Mouse (Mus musculus) heart, embryonic 13.5 days (tissue): ENCODE measurements around the gene Gm2075. TPM values are rescaled to one million over a fixed set of nuclear protein-coding genes. Genes with fewer than 3 reads are reported as not detected.
"Not testable (repeated sequence)": the region's sequence is repeated elsewhere in the genome, so short reads cannot be mapped to it uniquely, and the experiment has no call there.

Experiments used
- ATAC-seq: fragments of 200-750 bp; cut with Nextera tagmentation; 2 replicates; pipeline ENCODE4 v1.8.0; 2017; ENCODE audit warnings: moderate TSS enrichment; ENCODE audit not compliant: insufficient number of reproducible peaks, low FRiP score, low TSS enrichment; ENCODE audit errors: extremely low read depth
- H3K27ac ChIP-seq: fragments of 300-500 bp; sonication (generic); replicated peaks from 2 replicates; pipeline ENCODE4 v1.5.1; 2015; ENCODE audit warnings: moderate library complexity, mild to moderate bottlenecking, inconsistent platforms
- H3K27me3 ChIP-seq: fragments of 300-500 bp; sonication (generic); replicated peaks from 2 replicates; pipeline ENCODE4 v1.6.1; 2015; ENCODE audit warnings: mild to moderate bottlenecking, inconsistent platforms
- H3K36me3 ChIP-seq: fragments of 300-500 bp; sonication (generic); 2 replicates; pipeline ENCODE4 v1.6.1; 2015; ENCODE audit warnings: mild to moderate bottlenecking, inconsistent platforms
- H3K4me1 ChIP-seq: fragments of 300-500 bp; sonication (generic); 2 replicates; pipeline ENCODE4 v1.6.1; 2015; ENCODE audit warnings: inconsistent platforms
- H3K4me2 ChIP-seq: fragments of 300-500 bp; sonication (generic); 2 replicates; pipeline ENCODE4 v1.6.1; 2015; ENCODE audit warnings: inconsistent platforms, mild to moderate bottlenecking, moderate library complexity
- H3K4me3 ChIP-seq: fragments of 300-500 bp; sonication (generic); 2 replicates; pipeline ENCODE4 v1.5.1; 2015; ENCODE audit warnings: moderate library complexity, mild to moderate bottlenecking, inconsistent platforms
- H3K9ac ChIP-seq: fragments of 300-500 bp; sonication (generic); 2 replicates; pipeline ENCODE4 v1.6.1; 2015; ENCODE audit warnings: inconsistent platforms, mild to moderate bottlenecking, moderate library complexity
- H3K9me3 ChIP-seq: fragments of 300-500 bp; sonication (generic); 2 replicates; pipeline ENCODE4 v1.6.1; 2016; ENCODE audit warnings: inconsistent platforms
- WGBS: fragments of 180-500 bp; shearing (Covaris S2); methylation state at CpG from one replicate; pipeline ENCODE4 v1.1.7; 2015; ENCODE audit warnings: mixed read lengths; 5-methylcytosine and 5-hydroxymethylcytosine counted together
- polyA plus RNA-seq: library from polyadenylated mRNA; unstranded; fragments of >200 nt; fragmentation: Nextera tagmentation; extraction: Ambion mirVana; gene quantifications from 2 replicates; pipeline ENCODE4 v1.2.1, GENCODE M21; 2015

The Gm2075 gene
- not detected in 2 replicates for polyA plus RNA-seq

- not testable (repeated sequence) for H3K9ac ChIP-seq, H3K9me3 ChIP-seq, H3K36me3 ChIP-seq, H3K27ac ChIP-seq, H3K4me1 ChIP-seq, ATAC-seq, H3K4me3 ChIP-seq, H3K27me3 ChIP-seq, H3K4me2 ChIP-seq
- no CpG with 5 or more reads among the region's 1 CpGs for WGBS
Observed at GRCm38 (mm10) chr12:88011548-88011947, at the start of gene Gm2075. TSS of gene Gm2075 (plus strand) at chr12:88011848.

GRCm38 (mm10) chr12:87984000-87984399, 27.6 kb upstream of the Gm2075 start:
- H3K36me3 ChIP-seq, H3K4me2 ChIP-seq, H3K4me1 ChIP-seq, H3K27me3 ChIP-seq, H3K9me3 ChIP-seq, H3K4me3 ChIP-seq, H3K9ac ChIP-seq, ATAC-seq, H3K27ac ChIP-seq: not testable (repeated sequence)

- H3K9me3 ChIP-seq, H3K9ac ChIP-seq, H3K4me1 ChIP-seq, H3K4me2 ChIP-seq, H3K27ac ChIP-seq, H3K36me3 ChIP-seq, H3K4me3 ChIP-seq, H3K27me3 ChIP-seq, ATAC-seq: not testable (repeated sequence)
- 66% methylated on average over 3 of the region's 3 CpGs for WGBS
Observed at GRCm38 (mm10) chr12:88004118-88004517, 7.5 kb upstream of the Gm2075 start.

- H3K36me3 ChIP-seq = not testable (repeated sequence)
- 59% methylated on average over 2 of the region's 2 CpGs for WGBS
Observed at GRCm38 (mm10) chr12:88018671-88019070, 7.0 kb downstream of the Gm2075 start, which contains the start of gene Gm6803. TSS of gene Gm6803 (minus strand) at chr12:88018771.

GRCm38 (mm10) chr12:88026704-88027103, 15.1 kb downstream of the Gm2075 start, which contains the start of gene Gm2056:
TSS of gene Gm2056 (plus strand) at chr12:88027004.
- not testable (repeated sequence) for H3K4me2 ChIP-seq, H3K27ac ChIP-seq, H3K27me3 ChIP-seq, H3K4me1 ChIP-seq, ATAC-seq, H3K36me3 ChIP-seq, H3K9me3 ChIP-seq, H3K4me3 ChIP-seq, H3K9ac ChIP-seq
- WGBS = 52% methylated on average over 1 of the region's 1 CpGs

More at GRCm38 (mm10) chr12:88018671-88019070, 7.0 kb downstream of the Gm2075 start, which contains the start of gene Gm6803:
- not testable (repeated sequence) for H3K4me1 ChIP-seq, H3K4me2 ChIP-seq, H3K9ac ChIP-seq, H3K9me3 ChIP-seq, H3K27ac ChIP-seq, H3K4me3 ChIP-seq, ATAC-seq, H3K27me3 ChIP-seq

- not testable (repeated sequence) for H3K27me3 ChIP-seq, ATAC-seq, H3K9ac ChIP-seq, H3K36me3 ChIP-seq, H3K4me2 ChIP-seq, H3K4me3 ChIP-seq, H3K4me1 ChIP-seq, H3K27ac ChIP-seq
- peaks cover 18% of the 10 kb centered on the region for H3K9me3 ChIP-seq
- WGBS = 85% methylated on average over 5 of the region's 5 CpGs
Observed at GRCm38 (mm10) chr12:88032250-88032649, 20.6 kb downstream of the Gm2075 start.

GRCm38 (mm10) chr12:88039062-88039461, 27.4 kb downstream of the Gm2075 start:
- H3K9me3 ChIP-seq = peaks cover 16% of the 10 kb centered on the region
- H3K4me2 ChIP-seq, H3K36me3 ChIP-seq, H3K9ac ChIP-seq, H3K27me3 ChIP-seq, H3K4me3 ChIP-seq, H3K4me1 ChIP-seq, H3K27ac ChIP-seq, ATAC-seq: not testable (repeated sequence)

GRCm38 (mm10) chr12:88039703-88040102, 28.1 kb downstream of the Gm2075 start:
- H3K9ac ChIP-seq, H3K4me1 ChIP-seq, H3K36me3 ChIP-seq, H3K4me2 ChIP-seq, H3K27me3 ChIP-seq, ATAC-seq, H3K27ac ChIP-seq, H3K4me3 ChIP-seq: not testable (repeated sequence)
- WGBS = 68% methylated on average over 1 of the region's 1 CpGs
- peaks cover 10% of the 10 kb centered on the region; the same call in 1 of the 2 replicates for H3K9me3 ChIP-seq

- not testable (repeated sequence) for H3K27me3 ChIP-seq, ATAC-seq, H3K4me2 ChIP-seq
Observed at GRCm38 (mm10) chr12:88045226-88045625, 33.6 kb downstream of the Gm2075 start.

More at GRCm38 (mm10) chr12:88045226-88045625, 33.6 kb downstream of the Gm2075 start:
- 46% methylated on average over 1 of the region's 1 CpGs for WGBS
- not testable (repeated sequence) for H3K9ac ChIP-seq, H3K36me3 ChIP-seq, H3K27ac ChIP-seq, H3K4me3 ChIP-seq, H3K4me1 ChIP-seq
- peaks cover 21% of the 10 kb centered on the region for H3K9me3 ChIP-seq

Other genes with a start within 250 kb of the Gm2075 start
- not detected in 2 replicates for gene Gm21319, start 236.1 kb upstream of the Gm2075 start, polyA plus RNA-seq
- gene Gm21936, start 216.3 kb upstream of the Gm2075 start, polyA plus RNA-seq = not detected in 2 replicates
- gene BB287469, start 195.3 kb upstream of the Gm2075 start, polyA plus RNA-seq = not detected in 2 replicates
- not detected in 2 replicates for gene Gm2001, start 169.5 kb upstream of the Gm2075 start, polyA plus RNA-seq
- not detected in 2 replicates for gene Gm2016, start 137.8 kb upstream of the Gm2075 start, polyA plus RNA-seq
- not detected in 2 replicates for gene Gm2022, start 116.5 kb upstream of the Gm2075 start, polyA plus RNA-seq
- not detected in 2 replicates for gene Gm2035, start 92.0 kb upstream of the Gm2075 start, polyA plus RNA-seq
- not detected in 2 replicates for gene Gm2042, start 57.8 kb upstream of the Gm2075 start, polyA plus RNA-seq
- not detected in 2 replicates for gene Gm6803, start 6.9 kb downstream of the Gm2075 start, polyA plus RNA-seq
- gene Gm2056, start 15.2 kb downstream of the Gm2075 start, polyA plus RNA-seq = not detected in 2 replicates
- gene Gm16368, start 71.8 kb downstream of the Gm2075 start, polyA plus RNA-seq = not detected in 2 replicates
- not detected in 2 replicates for gene Gm10436, start 170.3 kb downstream of the Gm2075 start, polyA plus RNA-seq
- not detected in 2 replicates for gene Gm8332, start 238.3 kb downstream of the Gm2075 start, polyA plus RNA-seq